Mouse (Mus musculus): ENCODE results near the gene Tlr4. TPM values are rescaled to one million over a fixed set of nuclear protein-coding genes. Genes with fewer than 3 reads are reported as not detected.

The Tlr4 gene
- polyA plus RNA-seq, 1 experiment from 2014 or later = 2.0 TPM

- no peak overlapping the region for H3K9ac ChIP-seq
- H3K9me3 ChIP-seq (replicated peaks) = no peaks in the 10 kb centered on the region
- H3K4me3 ChIP-seq = no peak overlapping the region
- no peaks in the 10 kb centered on the region for H3K4me1 ChIP-seq
- 75% methylated on average over 3 of the region's 3 CpGs for WGBS (ENCODE audit: insufficient replicate concordance)
- no peaks in the 10 kb centered on the region for H3K27me3 ChIP-seq (replicated peaks)
- ATAC-seq = no peak
- H3K36me3 ChIP-seq = no peaks in the 10 kb centered on the region
- H3K4me2 ChIP-seq = no peak overlapping the region
- no peak overlapping the region for H3K27ac ChIP-seq
These were observed 24.6 kb downstream of the Tlr4 start for GRCm38 (mm10) chr4:66852011-66852410.

GRCm38 (mm10) chr4:66856992-66857391, 29.6 kb downstream of the Tlr4 start:
- ATAC-seq = no peak
- H3K9me3 ChIP-seq (replicated peaks) = no peaks in the 10 kb centered on the region
- no peak overlapping the region for H3K9ac ChIP-seq
- H3K4me1 ChIP-seq = no peaks in the 10 kb centered on the region
- no peak overlapping the region for H3K4me2 ChIP-seq
- H3K27ac ChIP-seq = no peak overlapping the region
- no peaks in the 10 kb centered on the region for H3K27me3 ChIP-seq (replicated peaks)
- WGBS (ENCODE audit: insufficient replicate concordance) = 71% methylated on average over 1 of the region's 1 CpGs
- no peak overlapping the region for H3K4me3 ChIP-seq
- H3K36me3 ChIP-seq = no peaks in the 10 kb centered on the region

- H3K4me1 ChIP-seq = no peaks in the 10 kb centered on the region
- H3K4me3 ChIP-seq = no peak overlapping the region
- no peaks in the 10 kb centered on the region for H3K36me3 ChIP-seq
- H3K9me3 ChIP-seq (replicated peaks) = no peaks in the 10 kb centered on the region
- H3K4me2 ChIP-seq = no peak overlapping the region
- ATAC-seq = no peak
- WGBS (ENCODE audit: insufficient replicate concordance) = 77% methylated on average over 7 of the region's 7 CpGs
- no peak overlapping the region for H3K9ac ChIP-seq
- H3K27me3 ChIP-seq (replicated peaks) = no peaks in the 10 kb centered on the region
- no peak overlapping the region for H3K27ac ChIP-seq
These were observed 42.5 kb downstream of the Tlr4 start for GRCm38 (mm10) chr4:66869919-66870318.

DNA sequence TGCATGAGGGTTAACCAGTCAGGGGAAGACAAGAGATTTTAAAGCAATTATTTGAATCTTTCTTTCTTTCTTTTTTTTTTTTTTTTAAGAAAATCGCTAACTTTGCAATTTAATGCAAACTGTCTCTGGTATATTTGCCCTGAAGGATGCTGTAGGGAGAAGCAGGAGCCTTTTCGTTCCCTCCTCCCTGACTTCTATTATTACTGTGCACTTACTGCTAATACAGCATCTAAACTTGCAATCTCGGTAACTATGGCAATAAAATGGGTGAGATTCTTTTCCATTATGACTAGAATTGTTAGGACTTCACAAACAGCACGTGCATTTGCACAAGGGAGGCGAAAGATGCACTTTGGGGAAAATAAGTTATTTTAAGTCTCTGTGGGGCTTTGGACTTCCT, 44.6 kb downstream of the Tlr4 start:
- Histone ChIP-seq H3K9ac (no peak overlapping the region), H3K36me3 (no peaks in the 10 kb centered on the region), H3K9me3 (replicated peaks) (no peaks in the 10 kb centered on the region), H3K4me1 (no peaks in the 10 kb centered on the region), H3K27me3 (replicated peaks) (no peaks in the 10 kb centered on the region), H3K4me3 (no peak overlapping the region), H3K27ac (no peak overlapping the region), H3K4me2 (no peak overlapping the region)
- WGBS (ENCODE audit: insufficient replicate concordance) = 66% methylated on average over 5 of the region's 5 CpGs
- ATAC-seq = no peak

GRCm38 (mm10) chr4:66873342-66873741, 46.0 kb downstream of the Tlr4 start:
- no peak overlapping the region for H3K9ac ChIP-seq
- H3K9me3 ChIP-seq (replicated peaks) = no peaks in the 10 kb centered on the region
- H3K4me3 ChIP-seq = no peak overlapping the region
- ATAC-seq = no peak
- no peaks in the 10 kb centered on the region for H3K27me3 ChIP-seq (replicated peaks)
- H3K4me1 ChIP-seq = no peaks in the 10 kb centered on the region
- no peaks in the 10 kb centered on the region for H3K36me3 ChIP-seq
- no peak overlapping the region for H3K27ac ChIP-seq
- no peak overlapping the region for H3K4me2 ChIP-seq

DNA sequence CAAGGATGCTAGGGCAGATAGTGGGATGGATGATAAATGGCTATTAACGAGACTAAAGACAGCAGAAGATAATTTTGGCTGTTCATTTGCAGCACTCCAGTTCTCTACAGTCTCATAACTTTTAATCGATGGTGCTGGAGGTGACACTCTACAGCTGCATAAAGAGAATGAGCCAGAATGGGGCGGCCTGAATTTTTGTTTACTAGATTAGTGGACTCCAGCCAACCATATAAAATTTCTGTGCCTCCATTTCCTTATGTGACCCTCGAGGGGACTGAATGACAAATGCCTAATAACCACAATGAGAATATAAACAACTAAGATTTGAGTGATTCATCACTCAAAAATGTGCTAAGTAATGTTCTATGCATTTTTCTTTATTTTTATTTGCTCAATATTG, 48.4 kb downstream of the Tlr4 start:
- Histone ChIP-seq H3K27ac (no peak overlapping the region), H3K36me3 (no peaks in the 10 kb centered on the region), H3K9ac (no peak overlapping the region), H3K4me1 (no peaks in the 10 kb centered on the region), H3K9me3 (replicated peaks) (no peaks in the 10 kb centered on the region), H3K4me3 (no peak overlapping the region), H3K27me3 (replicated peaks) (no peaks in the 10 kb centered on the region), H3K4me2 (no peak overlapping the region)
- WGBS (ENCODE audit: insufficient replicate concordance) = 58% methylated on average over 4 of the region's 4 CpGs
- no peak for ATAC-seq

GRCm38 (mm10) chr4:66877609-66878008, 50.2 kb downstream of the Tlr4 start:
- no peak overlapping the region for H3K9ac ChIP-seq
- H3K4me2 ChIP-seq = no peak overlapping the region
- no peak overlapping the region for H3K4me3 ChIP-seq
- H3K9me3 ChIP-seq (replicated peaks) = no peaks in the 10 kb centered on the region
- WGBS (ENCODE audit: insufficient replicate concordance) = 69% methylated on average over 11 of the region's 11 CpGs
- no peak for ATAC-seq
- no peak overlapping the region for H3K27ac ChIP-seq
- no peaks in the 10 kb centered on the region for H3K4me1 ChIP-seq
- no peaks in the 10 kb centered on the region for H3K27me3 ChIP-seq (replicated peaks)
- H3K36me3 ChIP-seq = no peaks in the 10 kb centered on the region

DNA sequence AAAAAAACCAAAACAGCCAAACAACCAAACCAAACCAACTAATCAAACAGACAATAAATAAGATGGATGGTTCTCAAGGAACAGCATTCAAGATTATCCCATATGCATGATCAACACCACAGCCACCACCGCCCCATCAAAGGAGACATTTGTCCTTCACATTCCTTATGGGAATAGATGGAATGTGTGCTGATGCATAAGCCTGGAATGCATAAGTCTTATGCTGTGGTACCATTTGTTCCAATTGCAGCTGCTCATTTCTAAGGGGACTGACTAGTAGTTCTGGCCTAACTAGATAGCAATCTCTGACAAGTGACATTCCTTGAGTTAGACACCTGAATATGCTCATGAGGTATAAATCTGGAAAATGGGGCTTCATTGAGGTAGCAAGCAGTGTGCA, 54.1 kb downstream of the Tlr4 start:
- no peak overlapping the region for H3K4me2 ChIP-seq
- H3K9me3 ChIP-seq (replicated peaks) = no peaks in the 10 kb centered on the region
- H3K36me3 ChIP-seq = no peaks in the 10 kb centered on the region
- H3K4me1 ChIP-seq = no peaks in the 10 kb centered on the region
- 83% methylated on average over 1 of the region's 1 CpGs for WGBS (ENCODE audit: insufficient replicate concordance)
- H3K4me3 ChIP-seq = no peak overlapping the region
- H3K27ac ChIP-seq = no peak overlapping the region
- no peak overlapping the region for H3K9ac ChIP-seq
- no peak for ATAC-seq
- H3K27me3 ChIP-seq (replicated peaks) = no peaks in the 10 kb centered on the region

DNA sequence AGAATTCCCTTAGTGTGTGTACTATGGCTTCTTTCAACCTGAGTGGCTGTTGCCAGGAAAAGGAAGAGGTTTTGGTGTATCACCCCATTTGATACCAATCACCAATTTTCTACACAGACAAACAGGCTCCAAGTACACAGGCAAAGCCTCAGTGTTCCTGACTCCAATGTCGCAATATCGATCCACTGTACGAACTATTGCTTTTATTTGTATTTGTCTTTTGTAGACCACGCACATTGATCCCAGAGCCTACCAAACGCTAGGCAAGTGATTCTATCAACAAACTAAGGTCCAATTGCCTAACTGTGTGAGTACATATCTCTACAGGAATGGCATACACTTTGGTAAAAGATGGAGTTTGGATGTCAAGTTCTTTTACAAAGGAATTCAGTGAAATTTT, 55.9 kb downstream of the Tlr4 start:
- no peaks in the 10 kb centered on the region for H3K36me3 ChIP-seq
- 77% methylated on average over 5 of the region's 5 CpGs for WGBS (ENCODE audit: insufficient replicate concordance)
- no peak overlapping the region for H3K9ac ChIP-seq
- H3K4me2 ChIP-seq = no peak overlapping the region
- no peak overlapping the region for H3K4me3 ChIP-seq
- no peaks in the 10 kb centered on the region for H3K9me3 ChIP-seq (replicated peaks)
- ATAC-seq = no peak
- no peaks in the 10 kb centered on the region for H3K27me3 ChIP-seq (replicated peaks)
- no peak overlapping the region for H3K27ac ChIP-seq
- no peaks in the 10 kb centered on the region for H3K4me1 ChIP-seq

DNA sequence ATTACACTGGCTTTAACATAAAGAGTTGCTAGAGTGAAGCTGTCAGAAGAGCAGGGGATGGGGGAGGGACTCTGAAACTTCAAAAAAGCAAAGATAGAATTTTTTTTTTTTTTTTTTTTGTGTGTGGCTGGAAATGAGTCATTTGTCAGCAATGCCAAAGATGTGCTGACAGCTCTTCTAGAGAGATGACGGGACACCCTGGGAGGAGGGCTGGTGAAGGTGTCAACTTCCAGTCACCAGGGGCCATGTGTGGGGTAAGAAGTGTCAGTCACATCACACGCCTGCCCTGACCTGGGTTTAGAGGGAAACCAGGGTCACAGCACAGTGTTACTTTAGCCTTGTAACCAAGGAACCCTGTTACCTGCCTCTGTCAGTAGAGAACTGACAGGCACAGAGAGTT, 67.2 kb downstream of the Tlr4 start:
- no peaks in the 10 kb centered on the region for H3K36me3 ChIP-seq
- H3K4me1 ChIP-seq = no peaks in the 10 kb centered on the region
- no peak overlapping the region for H3K27ac ChIP-seq
- H3K9ac ChIP-seq = no peak overlapping the region
- no peak overlapping the region for H3K4me2 ChIP-seq
- H3K27me3 ChIP-seq (replicated peaks) = no peaks in the 10 kb centered on the region
- no peak overlapping the region for H3K4me3 ChIP-seq
- ATAC-seq = no peak
- WGBS (ENCODE audit: insufficient replicate concordance) = 24% methylated on average over 2 of the region's 2 CpGs
- no peaks in the 10 kb centered on the region for H3K9me3 ChIP-seq (replicated peaks)

DNA sequence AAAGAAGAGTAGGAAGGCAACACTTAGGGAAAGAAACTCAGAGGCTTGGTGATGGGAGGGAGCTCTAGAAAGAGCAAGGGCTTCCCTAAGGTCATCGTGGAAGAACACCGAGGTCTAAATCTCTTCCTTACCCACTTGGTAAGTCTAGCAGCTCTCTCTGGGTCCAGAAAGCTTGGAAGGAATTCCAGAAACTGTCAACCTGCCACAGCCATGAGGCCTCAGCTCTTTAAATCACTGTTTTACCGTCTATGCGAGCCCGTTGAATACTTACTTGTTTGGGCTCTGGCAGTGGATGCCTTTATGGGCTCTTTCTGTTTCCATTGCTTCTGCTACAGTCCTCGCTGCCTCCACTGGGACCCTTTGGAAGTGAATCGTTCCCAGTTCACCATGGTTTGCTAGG, 67.6 kb downstream of the Tlr4 start:
- Histone ChIP-seq H3K9me3 (replicated peaks) (no peaks in the 10 kb centered on the region), H3K4me2 (no peak overlapping the region), H3K9ac (no peak overlapping the region), H3K4me1 (no peaks in the 10 kb centered on the region), H3K4me3 (no peak overlapping the region), H3K36me3 (no peaks in the 10 kb centered on the region), H3K27me3 (replicated peaks) (no peaks in the 10 kb centered on the region), H3K27ac (no peak overlapping the region)
- 58% methylated on average over 7 of the region's 7 CpGs for WGBS (ENCODE audit: insufficient replicate concordance)
- ATAC-seq = no peak

DNA sequence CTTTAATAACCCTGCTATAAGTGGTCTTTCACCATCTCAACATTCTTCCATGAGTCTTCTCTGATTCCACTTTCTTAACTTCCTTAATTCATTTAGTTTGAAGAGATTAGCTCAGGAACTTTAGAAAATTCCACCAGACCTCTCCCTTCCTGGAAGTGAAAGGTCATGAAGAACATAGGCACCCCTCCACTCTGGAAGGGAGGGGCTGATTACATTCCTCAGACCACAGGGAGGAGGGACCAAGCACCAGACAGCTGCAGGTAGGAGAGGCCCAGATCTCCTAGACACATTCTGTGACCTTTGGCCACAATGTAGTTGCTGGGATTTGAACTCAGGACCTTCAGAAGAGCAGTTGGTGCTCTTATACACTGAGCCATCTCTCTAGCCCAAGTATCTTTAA, 72.7 kb downstream of the Tlr4 start:
- no peak for ATAC-seq
- no peaks in the 10 kb centered on the region for H3K27me3 ChIP-seq (replicated peaks)
- H3K4me1 ChIP-seq = no peaks in the 10 kb centered on the region
- no peak overlapping the region for H3K4me3 ChIP-seq
- H3K9ac ChIP-seq = no peak overlapping the region
- H3K4me2 ChIP-seq = no peak overlapping the region
- no peak overlapping the region for H3K27ac ChIP-seq
- no peaks in the 10 kb centered on the region for H3K9me3 ChIP-seq (replicated peaks)
- no peaks in the 10 kb centered on the region for H3K36me3 ChIP-seq

- Histone ChIP-seq H3K9me3 (replicated peaks) (no peaks in the 10 kb centered on the region), H3K4me1 (no peaks in the 10 kb centered on the region), H3K27me3 (replicated peaks) (no peaks in the 10 kb centered on the region), H3K27ac (no peak overlapping the region), H3K4me3 (no peak overlapping the region), H3K9ac (no peak overlapping the region), H3K36me3 (no peaks in the 10 kb centered on the region), H3K4me2 (no peak overlapping the region)
- ATAC-seq = no peak
These were observed 74.1 kb downstream of the Tlr4 start for GRCm38 (mm10) chr4:66901498-66901897.

DNA sequence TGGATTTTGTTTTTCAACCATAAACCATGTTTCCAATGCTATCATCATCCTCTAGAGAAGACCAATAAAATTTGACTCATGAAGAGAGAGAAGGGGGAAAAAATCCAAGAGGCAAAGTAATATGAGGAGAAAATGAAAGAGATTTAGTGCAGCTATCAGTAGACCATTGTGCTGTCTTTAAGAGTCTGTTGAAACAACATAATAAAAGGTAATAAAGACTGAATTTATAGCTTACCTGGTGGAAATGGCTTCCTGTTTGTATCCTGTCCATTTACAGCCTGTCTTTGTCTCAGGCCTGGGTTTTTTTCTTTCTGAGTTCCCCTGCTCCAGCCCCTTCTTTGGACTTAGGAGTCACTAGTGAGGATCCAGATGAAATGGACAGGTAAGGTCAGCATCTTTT, 81.0 kb downstream of the Tlr4 start:
- H3K4me2 ChIP-seq = no peak overlapping the region
- H3K4me1 ChIP-seq = no peaks in the 10 kb centered on the region
- H3K9ac ChIP-seq = no peak overlapping the region
- no peak overlapping the region for H3K4me3 ChIP-seq
- ATAC-seq = no peak
- H3K9me3 ChIP-seq (replicated peaks) = no peaks in the 10 kb centered on the region
- H3K27ac ChIP-seq = no peak overlapping the region
- H3K27me3 ChIP-seq (replicated peaks) = no peaks in the 10 kb centered on the region
- H3K36me3 ChIP-seq = no peaks in the 10 kb centered on the region

All from liver, embryonic 12.5 days (tissue).